Mouse (Mus musculus): ENCODE results near the gene Atp6v1g2. TPM values are rescaled to one million over a fixed set of nuclear protein-coding genes. Genes with fewer than 3 reads are reported as not detected.

Atp6v1g2 gene
- polyA plus RNA-seq, 1 experiment, result 628 TPM

GRCm38 (mm10) chr17:35255704-35256103 lies 22.2 kb downstream of the Atp6v1g2 start:
- 50% methylated on average over 4 of the region's 4 CpGs for WGBS
- Histone ChIP-seq H3K4me1 (ENCODE audit: control insufficient read depth, insufficient read depth, low read length) (peaks cover 17% of the 10 kb centered on the region), H3K4me3 (replicated peaks; ENCODE audit: insufficient read depth, low read depth, low read length) (no peak overlapping the region), H3K27me3 (ENCODE audit: control insufficient read depth, insufficient read depth, low read length) (no peaks in the 10 kb centered on the region), H3K27ac (ENCODE audit: insufficient read depth, low read length) (no peak overlapping the region)
- no peak for DNase-seq
- TF ChIP-seq POLR2A (IDR thresholded peaks at IDR 0.05; ENCODE audit: borderline replicate concordance, insufficient read depth, low read length) (no peak), CTCF (IDR thresholded peaks at IDR 0.05; ENCODE audit: borderline replicate concordance, insufficient read depth, low read depth, low read length) (no peak)

- H3K27me3 ChIP-seq (ENCODE audit: control insufficient read depth, insufficient read depth, low read length), result no peaks in the 10 kb centered on the region
- H3K4me1 ChIP-seq (ENCODE audit: control insufficient read depth, insufficient read depth, low read length), result peaks cover 11% of the 10 kb centered on the region
- no peak for DNase-seq
- 72% methylated on average over 1 of the region's 1 CpGs for WGBS
- H3K27ac ChIP-seq (ENCODE audit: insufficient read depth, low read length), result no peak overlapping the region
- H3K4me3 ChIP-seq (replicated peaks; ENCODE audit: insufficient read depth, low read depth, low read length), result no peak overlapping the region
- TF ChIP-seq POLR2A (IDR thresholded peaks at IDR 0.05; ENCODE audit: borderline replicate concordance, insufficient read depth, low read length), result no peak
- no peak for TF ChIP-seq CTCF (IDR thresholded peaks at IDR 0.05; ENCODE audit: borderline replicate concordance, insufficient read depth, low read depth, low read length)
Measured at GRCm38 (mm10) chr17:35257378-35257777, 23.9 kb downstream of the Atp6v1g2 start.

- peak; percentile 90 to 95 for DNase-seq
- peak overlapping the region; percentile 54 for H3K4me3 ChIP-seq (replicated peaks; ENCODE audit: insufficient read depth, low read depth, low read length)
- H3K27ac ChIP-seq (ENCODE audit: insufficient read depth, low read length), result no peak overlapping the region
- 2% methylated on average over 17 of the region's 17 CpGs for WGBS
- peaks cover 6% of the 10 kb centered on the region for H3K4me1 ChIP-seq (ENCODE audit: control insufficient read depth, insufficient read depth, low read length)
- H3K27me3 ChIP-seq (ENCODE audit: control insufficient read depth, insufficient read depth, low read length), result no peaks in the 10 kb centered on the region
- TF ChIP-seq CTCF (IDR thresholded peaks at IDR 0.05; ENCODE audit: borderline replicate concordance, insufficient read depth, low read depth, low read length) (peak; percentile 85), POLR2A (IDR thresholded peaks at IDR 0.05; ENCODE audit: borderline replicate concordance, insufficient read depth, low read length) (no peak)
Measured at GRCm38 (mm10) chr17:35257824-35258491, 24.5 kb downstream of the Atp6v1g2 start.

- Histone ChIP-seq H3K27ac (ENCODE audit: insufficient read depth, low read length) (no peak overlapping the region), H3K4me1 (ENCODE audit: control insufficient read depth, insufficient read depth, low read length) (no peaks in the 10 kb centered on the region), H3K4me3 (replicated peaks; ENCODE audit: insufficient read depth, low read depth, low read length) (no peak overlapping the region), H3K27me3 (ENCODE audit: control insufficient read depth, insufficient read depth, low read length) (no peaks in the 10 kb centered on the region)
- TF ChIP-seq CTCF (IDR thresholded peaks at IDR 0.05; ENCODE audit: borderline replicate concordance, insufficient read depth, low read depth, low read length), result no peak
- no peak for TF ChIP-seq POLR2A (IDR thresholded peaks at IDR 0.05; ENCODE audit: borderline replicate concordance, insufficient read depth, low read length)
- DNase-seq, result no peak
- whole genome bisulfite sequencing, result 51% methylated on average over 14 of the region's 14 CpGs
Measured at GRCm38 (mm10) chr17:35258492-35259478, 25.3 kb downstream of the Atp6v1g2 start.

- no peak for DNase-seq
- WGBS, result 27% methylated on average over 4 of the region's 4 CpGs
Measured at GRCm38 (mm10) chr17:35259621-35260020, 26.2 kb downstream of the Atp6v1g2 start.

GRCm38 (mm10) chr17:35261651-35262050 lies 28.2 kb downstream of the Atp6v1g2 start:
- Histone ChIP-seq H3K4me3 (replicated peaks; ENCODE audit: insufficient read depth, low read depth, low read length) (no peak overlapping the region), H3K4me1 (ENCODE audit: control insufficient read depth, insufficient read depth, low read length) (no peaks in the 10 kb centered on the region), H3K27ac (ENCODE audit: insufficient read depth, low read length) (no peak overlapping the region), H3K27me3 (ENCODE audit: control insufficient read depth, insufficient read depth, low read length) (no peaks in the 10 kb centered on the region)
- no peak for TF ChIP-seq POLR2A (IDR thresholded peaks at IDR 0.05; ENCODE audit: borderline replicate concordance, insufficient read depth, low read length)
- no peak for TF ChIP-seq CTCF (IDR thresholded peaks at IDR 0.05; ENCODE audit: borderline replicate concordance, insufficient read depth, low read depth, low read length)
- WGBS, result 71% methylated on average over 13 of the region's 13 CpGs
- no peak for DNase-seq

More at GRCm38 (mm10) chr17:35259621-35260020, 26.2 kb downstream of the Atp6v1g2 start:
- no peaks in the 10 kb centered on the region for H3K27me3 ChIP-seq (ENCODE audit: control insufficient read depth, insufficient read depth, low read length)
- H3K27ac ChIP-seq (ENCODE audit: insufficient read depth, low read length), result no peak overlapping the region
- H3K4me3 ChIP-seq (replicated peaks; ENCODE audit: insufficient read depth, low read depth, low read length), result no peak overlapping the region
- TF ChIP-seq POLR2A (IDR thresholded peaks at IDR 0.05; ENCODE audit: borderline replicate concordance, insufficient read depth, low read length) (no peak), CTCF (IDR thresholded peaks at IDR 0.05; ENCODE audit: borderline replicate concordance, insufficient read depth, low read depth, low read length) (no peak)
- H3K4me1 ChIP-seq (ENCODE audit: control insufficient read depth, insufficient read depth, low read length), result no peaks in the 10 kb centered on the region

GRCm38 (mm10) chr17:35262664-35263522 lies 29.4 kb downstream of the Atp6v1g2 start, which contains the start of gene H2-D1:
TSS of gene H2-D1 (plus strand) at chr17:35262730.
- H3K27ac ChIP-seq (ENCODE audit: insufficient read depth, low read length), result 0 out of 2 replicates have a peak within 1 kb of the TSS, but pooled peaks have one; percentile 36
- H3K4me3 ChIP-seq (replicated peaks; ENCODE audit: insufficient read depth, low read depth, low read length), result peak within 1 kb of the TSS; percentile 59
- WGBS, result under 1% methylated on average over 67 of the region's 73 CpGs

More at GRCm38 (mm10) chr17:35262664-35263522, 29.4 kb downstream of the Atp6v1g2 start, which contains the start of gene H2-D1:
- no peaks in the 10 kb centered on the region for H3K27me3 ChIP-seq (ENCODE audit: control insufficient read depth, insufficient read depth, low read length)
- TF ChIP-seq CTCF (IDR thresholded peaks at IDR 0.05; ENCODE audit: borderline replicate concordance, insufficient read depth, low read depth, low read length), result no peak
- TF ChIP-seq POLR2A (IDR thresholded peaks at IDR 0.05; ENCODE audit: borderline replicate concordance, insufficient read depth, low read length), result peak; percentile 87
- H3K4me1 ChIP-seq (ENCODE audit: control insufficient read depth, insufficient read depth, low read length), result no peaks in the 10 kb centered on the region
- DNase-seq, result peak; percentile 93 to 96

Data from cerebellum, adult 2 months (tissue).